Mouse (Mus musculus): ENCODE data around the gene Rab8b. TPM values are rescaled to one million over a fixed set of nuclear protein-coding genes. Genes with fewer than 3 reads are reported as not detected.
"Not testable (repeated sequence)": the region's sequence is repeated elsewhere in the genome, so short reads cannot be mapped to it uniquely, and the experiment has no call there.

Gene Rab8b
- total RNA-seq, 2 experiments from 2014 or later, result 21.7 TPM

- DNase-seq, result no peak
These were observed 32.7 kb downstream of the Rab8b start for GRCm38 (mm10) chr9:66886818-66887217.

- no peak for DNase-seq
These were observed 33.1 kb downstream of the Rab8b start for GRCm38 (mm10) chr9:66886366-66886765.

GRCm38 (mm10) chr9:66884609-66885008 lies 34.9 kb downstream of the Rab8b start:
- DNase-seq, result no peak

DNA sequence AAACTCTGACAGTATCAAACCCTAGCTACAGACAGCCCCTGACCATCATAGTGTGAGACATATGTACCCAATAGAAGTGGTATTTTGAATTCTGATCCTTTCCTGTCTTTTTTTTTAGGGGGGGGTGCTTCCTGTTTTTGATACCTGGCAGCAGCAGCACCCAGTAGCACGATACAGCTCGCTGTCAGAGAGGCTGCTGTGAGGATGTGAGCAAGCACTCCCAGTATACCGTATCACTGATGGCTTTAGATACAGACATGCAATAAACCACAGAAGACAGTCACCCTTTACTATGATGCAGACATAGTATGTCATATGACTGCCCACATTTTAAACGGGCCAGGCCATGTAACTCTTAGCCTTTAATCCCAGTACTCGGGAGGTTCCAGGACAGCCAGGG lies 36.0 kb downstream of the Rab8b start:
- no peak for DNase-seq

GRCm38 (mm10) chr9:66882406-66882821 lies 37.1 kb downstream of the Rab8b start:
- no peak for DNase-seq

GRCm38 (mm10) chr9:66881858-66882257 lies 37.6 kb downstream of the Rab8b start:
- no peak for DNase-seq

- no peak for DNase-seq
These were observed 38.7 kb downstream of the Rab8b start for GRCm38 (mm10) chr9:66880752-66881151.

- DNase-seq, result no peak
These were observed 40.0 kb downstream of the Rab8b start for GRCm38 (mm10) chr9:66879486-66879885.

- DNase-seq, result no peak
These were observed 40.6 kb downstream of the Rab8b start for GRCm38 (mm10) chr9:66878899-66879298.

DNA sequence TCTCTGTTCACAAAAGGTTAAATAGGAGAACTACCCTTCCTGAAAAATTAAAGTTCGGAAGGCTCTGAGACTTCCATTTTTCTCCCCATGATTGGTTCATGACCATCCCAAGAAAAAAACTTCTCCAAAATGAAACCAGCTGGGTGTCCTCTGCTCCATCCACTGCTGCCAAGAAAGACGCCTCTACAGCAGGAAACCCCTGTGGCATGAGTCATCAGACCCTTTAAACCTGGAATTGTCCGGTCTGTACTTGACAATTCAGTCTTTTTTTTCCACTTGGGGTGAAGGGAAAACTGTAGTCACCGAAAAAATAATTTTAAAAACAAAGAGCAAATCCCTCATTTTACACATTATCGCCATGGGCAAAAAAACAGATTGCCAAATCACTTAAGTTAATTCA lies 42.9 kb downstream of the Rab8b start:
- no peak for DNase-seq

DNA sequence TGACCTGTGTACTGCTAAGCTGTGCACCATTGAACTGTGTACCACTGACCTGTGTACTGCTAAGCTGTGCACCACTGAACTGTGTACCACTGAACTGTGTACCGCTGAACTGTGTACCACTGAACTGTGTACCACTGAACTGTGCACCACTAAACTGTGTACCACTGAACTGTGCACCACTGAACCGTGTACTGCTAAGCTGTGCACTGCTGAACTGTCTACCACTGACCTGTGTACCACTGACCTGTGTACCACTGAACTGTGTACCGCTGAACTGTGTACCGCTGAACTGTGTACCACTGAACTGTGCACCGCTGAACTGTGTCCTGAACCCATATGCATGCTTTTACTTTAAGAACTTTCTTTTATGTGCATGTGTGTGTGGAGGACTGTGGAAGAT lies 45.2 kb downstream of the Rab8b start:
- no peak for DNase-seq

DNA sequence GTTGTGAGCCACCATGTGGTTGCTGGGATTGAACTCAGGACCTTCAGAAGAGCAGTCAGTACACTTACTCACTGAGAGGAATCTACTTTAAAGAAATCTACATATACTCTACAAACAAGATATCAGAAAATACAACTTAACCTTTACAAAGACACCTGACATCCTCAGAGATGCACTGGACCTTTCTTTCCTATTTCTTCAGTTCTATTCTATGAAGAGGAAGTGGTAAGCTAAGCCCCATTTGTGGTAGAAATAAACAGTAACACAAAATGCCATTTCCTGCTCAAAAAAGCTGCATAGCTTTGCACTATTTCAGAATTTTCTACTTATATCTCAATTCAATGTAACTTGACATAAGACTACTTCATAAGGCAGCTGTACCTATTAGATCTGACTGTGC lies 46.0 kb downstream of the Rab8b start:
- DNase-seq, result no peak

DNA sequence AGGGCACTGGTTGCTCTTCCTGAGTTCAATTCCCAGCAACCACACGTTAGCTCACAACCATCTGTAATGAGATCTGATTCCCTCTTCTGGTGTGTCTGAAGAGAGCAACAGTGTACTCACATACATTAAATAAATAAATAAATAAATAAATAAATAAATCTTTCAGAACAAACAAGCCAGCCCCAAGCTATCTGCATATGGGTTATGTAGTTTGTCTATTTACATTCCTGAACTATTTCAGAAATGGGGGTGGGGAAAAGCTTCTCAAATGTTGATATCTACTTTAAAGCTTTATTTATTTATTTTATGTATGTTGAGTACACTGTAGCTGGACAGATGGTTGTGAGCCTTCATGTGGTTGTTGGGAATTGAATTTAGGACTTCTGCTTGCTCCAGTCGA lies 46.5 kb downstream of the Rab8b start:
- DNase-seq, result not testable (repeated sequence)

- peak; percentile 82 for DNase-seq
These were observed 47.3 kb downstream of the Rab8b start for GRCm38 (mm10) chr9:66872015-66872727.

GRCm38 (mm10) chr9:66864708-66865107 lies 54.8 kb downstream of the Rab8b start:
- no peak for DNase-seq

DNA sequence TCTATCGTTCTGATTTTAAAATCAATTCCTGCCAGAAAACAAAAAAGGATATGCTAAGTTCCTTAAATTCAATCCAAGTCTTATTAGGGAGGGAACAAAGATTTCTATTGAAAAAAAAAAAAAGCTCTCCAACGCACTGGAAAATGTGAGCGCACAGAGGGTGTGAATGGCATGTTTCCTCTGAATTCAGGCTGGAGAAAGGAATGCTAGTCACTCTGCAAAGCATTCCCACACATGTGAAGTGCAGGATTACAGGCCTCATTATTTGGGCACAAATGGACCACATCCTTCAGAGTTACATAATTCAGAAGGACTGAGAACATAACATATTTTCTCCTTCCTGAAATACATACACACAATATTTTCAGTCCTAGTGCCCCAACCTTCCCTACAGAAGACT lies 56.0 kb downstream of the Rab8b start:
- DNase-seq, result no peak

DNA sequence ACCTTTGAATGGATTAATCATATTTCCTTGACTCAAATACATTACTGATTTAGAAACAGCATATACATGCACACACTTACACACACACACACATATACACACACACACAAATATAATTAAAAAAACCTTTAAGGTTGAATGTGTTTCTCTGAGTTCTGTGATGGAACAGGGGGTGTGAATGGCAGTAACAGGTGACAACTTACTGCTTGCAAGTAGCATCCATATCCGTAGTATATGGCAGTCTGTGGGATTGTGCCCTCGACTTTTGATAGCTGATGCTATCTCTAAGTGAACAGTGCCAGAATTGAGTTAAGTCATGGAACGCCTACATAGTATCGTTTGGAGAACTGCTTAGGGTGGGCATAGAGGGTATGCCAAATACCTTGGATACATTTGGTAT lies 57.3 kb downstream of the Rab8b start:
- no peak for DNase-seq

DNA sequence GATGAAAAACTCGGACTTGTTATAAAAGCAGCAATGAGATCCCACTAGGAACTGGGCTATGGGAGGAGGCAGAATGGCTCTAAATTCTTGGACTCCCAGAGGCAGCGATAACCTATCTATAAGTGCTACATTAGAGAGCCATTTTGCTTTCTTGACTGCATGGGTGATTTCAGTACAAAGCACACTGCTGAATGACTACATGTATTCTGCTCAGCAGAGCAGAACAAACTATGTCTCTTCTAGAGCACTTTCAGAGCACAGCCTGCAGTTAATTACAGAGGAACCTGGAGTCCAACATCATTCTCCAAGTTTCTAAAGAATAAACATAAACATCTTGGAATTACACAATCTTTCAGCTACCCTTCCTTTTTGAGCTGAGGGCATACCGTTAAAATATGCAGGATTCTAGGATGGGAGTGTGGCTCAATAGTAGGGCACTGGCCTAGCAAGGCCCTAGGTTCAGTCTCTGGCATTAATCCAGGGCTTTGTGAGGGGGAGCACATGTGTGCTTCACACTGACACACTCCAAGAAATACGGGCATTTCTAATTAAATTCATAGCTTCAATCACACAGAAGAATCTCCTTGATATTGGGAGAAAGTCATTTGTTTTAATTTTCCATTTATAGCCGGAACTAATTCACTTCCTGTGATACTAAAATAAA lies 58.3 kb downstream of the Rab8b start:
- DNase-seq, result no peak

DNA sequence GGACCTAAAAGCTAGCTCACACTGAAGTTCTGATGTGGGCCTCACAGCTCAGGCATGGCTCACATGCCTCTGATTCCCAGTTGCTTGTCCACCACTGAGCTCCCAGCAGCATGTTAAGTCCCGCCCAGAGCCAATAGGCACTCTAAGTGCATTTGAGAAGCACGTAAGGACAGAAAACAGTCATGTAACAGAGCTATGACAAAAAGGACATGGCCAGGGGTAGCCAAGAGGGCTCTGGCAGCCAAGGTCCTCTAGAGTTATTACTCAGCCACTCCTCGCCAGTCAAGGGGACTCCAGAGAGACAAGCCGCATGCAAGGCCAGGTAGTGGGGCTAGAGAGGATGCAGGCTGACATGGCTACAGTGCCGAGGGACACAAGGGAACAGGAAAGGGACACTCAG lies 60.0 kb downstream of the Rab8b start:
- DNase-seq, result no peak

GRCm38 (mm10) chr9:66855865-66856264 lies 63.6 kb downstream of the Rab8b start:
- no peak for DNase-seq

GRCm38 (mm10) chr9:66852592-66852991 lies 66.9 kb downstream of the Rab8b start:
- no peak for DNase-seq

DNA sequence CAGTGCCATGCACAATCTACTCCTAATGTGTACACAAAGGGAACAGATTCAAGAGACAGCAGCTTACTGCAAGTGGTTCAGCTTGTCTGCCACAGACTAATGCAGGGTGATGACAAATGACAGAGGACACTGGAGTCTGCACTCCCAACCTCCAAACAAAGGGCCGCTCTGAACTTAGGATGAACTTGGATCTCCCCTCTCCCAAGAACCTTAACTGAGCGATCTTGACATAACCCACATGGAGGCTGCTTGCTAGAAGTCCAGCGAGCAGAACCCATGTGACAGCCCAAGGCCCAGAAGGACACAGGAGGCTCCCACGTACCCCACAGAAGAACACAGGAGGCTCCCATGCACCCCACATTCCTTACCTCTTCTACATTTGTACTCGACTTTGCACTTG lies 68.5 kb downstream of the Rab8b start:
- DNase-seq, result no peak

DNA sequence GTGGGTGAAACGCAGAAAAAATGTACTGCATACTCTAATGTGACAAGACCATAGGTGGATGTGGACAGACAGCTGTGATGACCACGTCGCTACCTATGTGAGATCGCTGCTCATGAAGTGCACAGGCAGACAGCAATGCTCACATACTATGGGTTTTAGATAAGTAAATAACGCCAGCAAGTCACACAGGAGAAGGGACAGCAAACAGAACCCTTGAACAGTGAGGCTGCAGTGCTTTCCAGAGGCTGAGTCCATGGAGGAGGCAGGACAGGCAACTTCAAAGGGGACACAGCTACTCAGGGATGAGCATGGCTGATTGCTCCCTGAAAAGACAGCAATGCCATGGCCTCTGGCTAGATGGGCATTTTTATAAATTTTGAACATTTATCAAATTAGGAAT lies 72.7 kb downstream of the Rab8b start:
- no peak for DNase-seq

- peak; percentile 73 for DNase-seq
These were observed 84.4 kb downstream of the Rab8b start for GRCm38 (mm10) chr9:66835097-66835480.
